Mouse (Mus musculus) megakaryocyte, adult 5-6 weeks (primary cell): ENCODE measurements around the gene Atcay. TPM values are rescaled to one million over a fixed set of nuclear protein-coding genes. Genes with fewer than 3 reads are reported as not detected.

Source experiments
- ATAC-seq: 2 replicates; pipeline ENCODE4 v1.8.0; 2016; ENCODE audit warnings: mild to moderate bottlenecking, inconsistent platforms; ENCODE audit not compliant: poor library complexity, severe bottlenecking
- total RNA-seq, 2 experiments: library from RNA; stranded (forward) in 1 of 2; stranded (reverse) in 1 of 2; fragments of 153-499, 151-499 nt in 1 of 2; fragments of 221-1000, 200-1000 nt in 1 of 2; gene quantifications; 2 replicates each; pipeline versions ENCODE4 v1.2.3 to v1.2.4; 2015 to 2017

Atcay gene
- total RNA-seq (2015) = not detected in 2 replicates
- not detected in 2 replicates for total RNA-seq (2017)

DNA sequence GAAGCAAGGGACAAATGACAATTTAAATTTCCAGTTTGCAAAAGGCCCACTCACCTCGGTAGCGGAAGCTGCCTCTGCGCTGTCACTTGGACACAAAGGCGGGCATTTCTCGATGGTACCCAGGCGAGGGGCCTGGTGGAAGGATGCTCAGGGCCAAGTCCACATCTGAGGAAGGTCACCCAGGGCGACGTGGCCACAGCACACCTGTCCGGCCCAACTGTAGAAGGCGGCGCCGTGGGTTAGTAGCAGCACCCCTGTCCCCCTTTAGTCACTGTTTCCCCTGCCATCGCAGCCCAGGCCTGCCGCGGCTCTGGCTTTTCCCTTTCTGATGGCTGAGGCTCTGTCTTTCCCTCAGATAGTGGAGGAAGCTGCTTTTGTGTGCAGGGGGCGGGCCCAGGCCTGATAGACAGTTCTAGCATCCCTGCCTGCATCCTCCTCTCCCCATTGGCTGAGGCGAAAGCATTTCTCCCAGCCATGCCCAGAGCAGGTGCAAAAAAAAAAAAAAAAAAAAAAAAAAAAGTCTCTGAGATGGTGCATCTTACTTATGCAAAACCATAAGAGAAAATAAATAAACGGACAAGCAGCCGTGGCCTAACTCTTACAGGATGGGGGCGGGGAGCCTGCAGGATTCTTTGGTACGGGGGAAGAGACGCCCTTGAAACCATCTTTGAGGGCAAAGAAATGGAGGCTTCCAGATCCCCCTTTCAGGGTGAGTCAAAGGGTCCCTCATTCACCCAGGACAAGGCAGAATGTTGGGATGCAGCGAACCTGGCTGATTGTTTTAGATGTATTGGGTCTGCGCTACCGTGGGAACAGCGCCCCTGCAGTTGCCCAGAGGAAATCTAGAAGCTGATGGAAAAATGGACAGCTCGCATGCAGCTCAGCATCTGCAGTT lies at the start of gene Atcay:
Gene Atcay, minus strand, starts transcription at position 396 of the 895 bp plus-strand sequence.
- ATAC-seq = no peak

DNA sequence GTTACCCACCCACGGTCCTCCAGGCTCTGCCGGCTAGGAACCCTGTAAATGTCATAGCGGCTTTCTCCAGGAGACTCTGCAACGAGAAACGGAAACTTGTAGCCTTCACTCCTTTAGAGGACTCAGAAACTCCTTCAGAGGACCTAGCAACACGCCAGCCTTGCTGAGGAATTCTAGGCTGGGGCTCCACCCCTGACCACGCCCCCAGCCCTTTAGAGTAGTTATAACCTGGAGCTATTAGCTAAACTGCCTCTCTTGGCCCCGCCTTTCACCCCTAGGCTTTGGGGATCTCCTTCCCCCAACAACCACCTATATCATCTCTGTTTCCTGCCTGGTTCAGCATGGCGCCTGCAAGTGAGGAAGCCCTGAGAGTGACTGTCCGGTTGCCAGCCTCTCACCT lies 48.9 kb upstream of the Atcay start:
- ATAC-seq = no peak

DNA sequence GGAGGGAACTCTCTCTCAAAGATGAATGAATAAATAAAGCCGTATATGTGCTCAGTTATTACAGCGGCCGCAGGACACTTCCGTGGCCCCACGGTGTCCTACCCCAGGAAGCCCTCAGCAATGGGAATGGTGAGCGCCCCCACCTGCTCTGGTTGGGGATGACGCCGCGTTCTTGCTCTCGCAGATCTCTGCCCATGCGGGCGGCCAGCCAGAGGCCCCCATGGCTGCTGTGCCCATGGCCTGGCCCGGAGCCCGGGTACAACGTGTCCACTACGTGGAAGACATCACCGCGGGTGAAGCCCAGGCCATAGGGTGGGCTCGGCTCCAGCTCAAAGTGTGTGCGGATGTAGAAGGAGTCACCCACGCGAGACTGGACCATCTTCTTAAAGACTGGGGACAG lies 47.0 kb upstream of the Atcay start:
- no peak for ATAC-seq

DNA sequence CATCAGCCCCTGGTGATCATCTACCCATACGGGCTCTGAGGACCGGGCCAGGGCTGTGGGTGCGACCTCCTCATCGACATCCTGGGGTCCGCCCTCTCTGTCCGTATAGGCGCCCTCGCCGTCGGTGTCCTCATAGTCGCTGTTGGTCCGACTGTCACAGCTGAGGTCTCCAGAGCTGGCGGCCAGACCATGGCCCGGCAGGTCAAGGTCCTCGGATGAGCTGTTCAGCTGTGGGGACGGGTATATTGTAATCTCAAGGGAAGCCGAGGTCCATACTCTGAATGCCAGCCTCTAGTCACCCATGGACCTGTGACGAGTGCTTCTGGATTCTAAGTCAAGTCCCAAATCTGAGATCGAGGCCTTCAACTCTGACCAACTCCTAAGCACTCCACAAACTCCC lies 43.2 kb upstream of the Atcay start:
- no peak for ATAC-seq

DNA sequence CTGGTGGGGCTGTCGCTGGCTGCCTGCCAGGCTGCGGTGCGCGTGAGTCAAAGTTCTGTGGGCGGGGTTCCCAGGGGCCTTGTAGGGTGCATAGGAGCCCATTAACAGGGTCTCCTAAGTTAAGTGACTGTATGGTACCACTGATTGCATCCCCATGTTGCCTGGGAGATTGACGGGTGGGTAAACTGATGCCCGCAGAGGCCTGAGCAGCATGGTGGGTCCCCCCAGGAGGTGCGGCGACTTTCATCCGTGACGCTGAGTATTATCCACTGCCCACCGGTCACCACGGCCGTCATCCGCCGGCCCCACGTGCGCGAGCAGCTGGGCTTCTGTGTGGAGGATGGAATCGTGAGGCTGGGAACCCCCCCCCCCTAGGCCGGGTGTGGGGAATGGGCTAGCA lies 41.7 kb upstream of the Atcay start:
- ATAC-seq = no peak

DNA sequence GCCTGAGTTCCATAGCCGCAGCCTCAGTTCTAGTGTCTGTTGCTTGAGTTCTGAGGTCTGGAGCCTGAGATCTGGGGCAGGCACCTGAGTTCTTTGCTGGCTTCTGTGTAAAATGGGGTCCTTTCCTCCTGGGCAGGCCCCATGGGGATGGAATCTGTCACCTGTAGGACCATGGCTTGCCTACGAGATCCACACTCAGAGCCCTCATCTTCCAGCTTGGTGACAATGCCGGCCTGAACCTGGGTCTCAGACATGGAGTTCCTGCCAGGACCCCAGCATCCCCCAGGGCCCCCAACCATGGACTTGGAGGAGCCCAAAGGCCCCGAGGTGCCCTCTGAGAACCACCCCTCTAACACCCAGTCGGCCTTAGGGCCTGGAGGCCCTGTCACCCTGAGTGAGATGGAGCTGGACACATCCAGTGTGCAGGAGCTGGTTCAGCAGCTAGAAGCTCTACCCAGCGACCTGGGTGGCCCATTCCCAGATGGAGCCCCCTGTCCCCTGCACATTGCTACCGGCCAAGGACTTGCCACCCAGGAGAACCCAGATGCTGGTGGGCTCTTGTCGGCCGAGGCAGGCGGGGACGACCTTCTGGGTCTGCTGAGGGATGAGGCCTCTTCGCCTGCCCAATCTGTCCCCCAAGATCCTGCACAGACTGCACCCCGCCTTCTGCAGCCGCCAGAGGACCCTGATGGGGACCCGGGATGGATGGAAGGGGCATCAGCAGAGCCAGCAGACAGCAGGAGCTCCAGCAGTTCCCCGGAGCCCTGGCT lies 38.2 kb upstream of the Atcay start:
- ATAC-seq = no peak

DNA sequence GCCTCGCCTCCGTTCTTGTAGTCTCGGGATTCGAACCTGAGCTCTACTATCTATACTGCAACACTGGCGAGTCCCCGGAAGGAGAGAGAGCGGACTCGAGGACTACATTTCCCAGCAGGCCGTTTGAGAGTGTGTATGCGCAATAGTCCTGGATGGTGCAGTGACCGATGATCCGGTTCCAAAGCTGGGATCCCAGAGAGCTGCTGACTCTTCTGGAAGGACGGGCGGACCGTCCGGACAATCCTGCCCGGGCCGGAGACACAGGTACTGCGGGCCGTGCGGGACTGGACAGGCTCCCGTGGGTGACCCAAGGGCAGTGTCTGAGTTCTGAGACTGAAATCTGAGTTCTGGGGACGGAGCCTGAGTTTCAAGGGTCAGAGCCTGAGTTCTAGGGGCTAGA lies 37.4 kb upstream of the Atcay start:
- peak; percentile 72 for ATAC-seq

DNA sequence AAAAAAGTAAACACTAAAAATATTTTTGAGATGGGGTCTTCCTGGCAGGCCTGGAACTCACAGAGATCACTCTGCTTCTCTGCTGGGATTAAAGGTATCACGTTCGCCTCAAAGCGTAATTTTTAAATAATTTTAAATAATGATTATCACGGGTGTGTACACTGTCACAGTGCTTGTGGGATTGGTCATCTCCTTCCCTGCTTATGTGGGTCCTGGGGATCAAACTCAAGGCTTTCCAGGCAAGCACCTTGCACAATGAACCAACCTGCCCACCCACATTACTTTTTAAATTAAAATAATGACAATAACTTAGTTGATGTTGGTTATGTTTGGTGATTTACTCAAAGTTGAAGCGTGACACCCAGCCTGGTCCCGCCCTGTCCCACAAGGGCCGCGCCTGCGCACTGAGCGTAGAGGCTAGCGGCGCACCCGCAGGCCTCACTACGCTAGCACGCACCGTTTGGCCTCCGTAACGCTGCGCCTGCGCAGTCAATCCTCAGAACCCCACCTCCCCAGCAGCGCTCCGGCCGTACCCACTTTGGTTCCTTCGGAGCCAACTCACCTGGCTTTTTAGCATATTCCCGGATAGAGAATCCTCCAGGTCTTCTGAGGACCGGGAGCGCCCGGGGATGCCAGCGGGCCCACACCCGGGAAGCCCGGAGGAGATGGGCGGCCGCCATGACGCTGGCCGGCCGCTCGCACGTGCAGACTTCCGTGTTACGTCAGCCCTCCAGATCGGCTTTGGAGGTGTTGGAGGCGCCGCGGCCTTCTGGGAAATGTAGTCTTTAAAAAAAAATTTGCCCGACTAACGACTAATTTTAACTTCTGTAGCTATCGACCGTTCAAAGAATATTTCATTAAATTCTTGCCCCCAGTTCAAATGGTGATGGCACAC lies 35.8 kb upstream of the Atcay start, which contains the start of the genes Mrpl54 and Apba3:
Gene Mrpl54, minus strand, starts transcription at position 724 of the 895 bp plus-strand sequence.
Gene Apba3, plus strand, starts transcription at position 750 of the 895 bp plus-strand sequence.
- peak; percentile 89 for ATAC-seq

DNA sequence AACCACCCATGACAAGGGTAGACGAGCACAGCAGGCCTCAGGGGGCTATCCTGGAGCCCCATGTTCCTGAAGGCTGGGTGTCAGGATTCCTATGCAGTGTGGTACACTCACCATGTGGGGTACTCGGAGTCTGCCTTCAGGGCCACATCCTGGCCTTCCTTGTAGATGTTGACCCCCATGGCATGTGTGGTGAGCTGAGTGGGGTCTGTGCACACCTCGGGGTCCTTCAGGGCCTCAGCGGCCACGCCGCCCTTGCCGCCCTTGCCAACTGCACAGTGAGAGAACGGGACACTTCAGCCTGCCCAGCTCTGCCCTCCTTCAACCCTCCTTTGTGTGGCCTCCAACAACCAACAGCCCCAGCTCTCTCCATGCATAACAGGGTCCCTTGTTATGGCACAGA lies 34.9 kb upstream of the Atcay start:
- no peak for ATAC-seq

DNA sequence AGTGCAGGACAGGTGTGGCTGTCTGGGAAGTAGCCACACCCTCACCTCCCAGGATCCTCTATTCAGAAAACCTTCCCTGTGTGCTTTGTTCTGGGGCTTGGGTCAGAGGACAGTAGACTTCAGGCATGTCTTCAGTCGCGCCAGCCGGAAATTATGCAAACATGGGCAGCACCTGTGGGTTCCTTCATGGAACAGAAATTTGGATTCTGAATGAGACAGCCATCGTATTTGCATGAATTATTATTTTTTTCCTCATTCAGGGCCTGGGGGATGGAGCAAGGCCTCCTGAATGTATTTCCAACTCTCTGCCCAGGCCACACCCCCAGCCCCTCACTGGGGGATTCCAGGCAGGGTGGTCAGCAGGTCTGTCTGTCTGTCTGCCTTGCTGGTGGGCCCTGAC lies 30.4 kb upstream of the Atcay start:
- no peak for ATAC-seq

DNA sequence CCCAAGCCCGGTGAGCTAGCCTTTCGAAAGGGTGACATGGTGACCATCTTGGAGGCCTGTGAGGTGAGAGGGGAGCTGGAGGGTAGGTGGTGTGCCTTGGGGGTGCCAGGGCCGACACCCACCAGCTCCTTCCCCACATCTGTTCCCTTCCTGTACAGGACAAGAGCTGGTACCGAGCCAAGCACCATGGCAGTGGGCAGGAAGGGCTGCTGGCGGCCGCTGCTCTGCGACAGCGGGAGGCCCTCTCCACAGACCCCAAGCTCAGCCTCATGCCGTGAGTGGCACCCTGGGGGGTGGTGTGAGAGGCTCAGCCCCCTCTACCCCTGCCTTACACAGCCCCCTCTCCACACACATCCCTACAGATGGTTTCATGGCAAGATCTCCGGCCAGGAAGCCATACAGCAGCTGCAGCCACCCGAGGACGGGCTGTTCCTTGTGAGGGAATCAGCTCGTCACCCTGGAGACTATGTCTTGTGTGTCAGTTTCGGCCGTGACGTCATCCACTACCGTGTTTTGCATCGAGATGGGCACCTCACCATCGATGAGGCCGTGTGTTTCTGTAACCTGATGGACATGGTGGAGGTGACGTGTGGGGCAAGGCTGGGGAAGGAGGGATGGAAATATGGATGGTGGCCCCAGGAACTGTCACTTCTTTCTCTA lies 28.7 kb upstream of the Atcay start:
- no peak for ATAC-seq

DNA sequence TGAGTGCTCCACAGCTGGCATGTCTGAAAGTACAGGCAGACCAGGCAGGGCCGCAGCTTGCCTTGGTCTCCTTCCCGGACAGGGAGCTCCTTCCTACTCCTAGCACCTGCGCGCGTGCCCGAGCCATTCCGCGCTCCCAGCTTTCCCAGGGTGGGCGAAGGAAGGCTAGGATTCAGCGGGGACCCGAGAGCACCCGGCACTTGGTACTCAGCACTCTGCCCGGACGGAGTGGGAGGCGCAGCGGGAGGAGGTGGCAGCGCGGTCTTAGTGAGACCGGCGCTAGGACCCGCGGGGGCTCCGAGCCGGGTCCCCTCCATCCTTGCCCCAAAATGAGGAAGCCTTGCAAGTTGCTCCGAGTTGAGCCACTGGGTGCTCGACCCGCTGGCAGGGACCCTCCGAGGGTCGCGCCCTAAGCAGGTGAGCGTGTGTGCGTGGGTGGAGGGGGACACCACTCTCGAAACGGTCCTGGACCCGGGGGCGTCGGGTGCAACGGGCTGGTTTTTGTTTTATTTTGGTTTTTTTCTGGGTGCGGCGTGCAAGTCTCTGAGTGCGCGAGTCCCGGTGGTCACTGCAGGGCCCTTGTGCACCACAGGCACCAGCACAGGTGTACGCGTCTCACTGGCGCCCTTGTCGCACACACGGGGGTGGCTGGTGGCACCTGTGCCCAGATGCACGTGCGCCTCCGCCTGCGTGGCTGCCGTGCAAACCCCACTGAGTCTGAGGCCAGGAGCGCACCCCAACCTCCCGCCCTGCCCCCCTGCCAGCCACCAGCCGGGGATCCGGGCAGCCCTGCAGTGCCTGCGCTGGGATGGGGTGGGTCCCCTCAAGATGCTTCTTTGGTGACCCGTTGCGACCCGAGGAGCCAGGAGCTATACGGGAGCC lies 26.8 kb upstream of the Atcay start:
- ATAC-seq = peak; percentile 53

DNA sequence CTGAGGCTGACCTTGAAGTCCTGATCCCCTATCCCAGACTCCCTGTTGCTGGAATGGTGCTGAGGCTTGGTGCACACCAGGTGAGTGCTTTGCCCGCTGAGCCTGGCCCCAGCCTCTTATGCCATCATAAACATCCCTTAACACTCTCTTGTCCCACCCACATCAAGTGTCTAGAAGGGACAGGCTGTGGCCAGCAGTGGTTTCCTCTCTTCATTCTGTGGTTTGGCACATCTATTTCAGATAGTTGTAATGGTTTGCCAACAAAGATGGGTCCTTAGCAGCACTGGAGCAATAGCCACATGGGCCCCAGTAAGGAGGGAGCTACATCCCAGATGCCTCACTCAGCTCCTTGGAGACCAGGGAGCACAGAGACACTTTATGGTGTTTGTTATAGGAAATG lies 24.3 kb upstream of the Atcay start:
- ATAC-seq = peak; percentile 33; the same call in 1 of the 2 replicates

DNA sequence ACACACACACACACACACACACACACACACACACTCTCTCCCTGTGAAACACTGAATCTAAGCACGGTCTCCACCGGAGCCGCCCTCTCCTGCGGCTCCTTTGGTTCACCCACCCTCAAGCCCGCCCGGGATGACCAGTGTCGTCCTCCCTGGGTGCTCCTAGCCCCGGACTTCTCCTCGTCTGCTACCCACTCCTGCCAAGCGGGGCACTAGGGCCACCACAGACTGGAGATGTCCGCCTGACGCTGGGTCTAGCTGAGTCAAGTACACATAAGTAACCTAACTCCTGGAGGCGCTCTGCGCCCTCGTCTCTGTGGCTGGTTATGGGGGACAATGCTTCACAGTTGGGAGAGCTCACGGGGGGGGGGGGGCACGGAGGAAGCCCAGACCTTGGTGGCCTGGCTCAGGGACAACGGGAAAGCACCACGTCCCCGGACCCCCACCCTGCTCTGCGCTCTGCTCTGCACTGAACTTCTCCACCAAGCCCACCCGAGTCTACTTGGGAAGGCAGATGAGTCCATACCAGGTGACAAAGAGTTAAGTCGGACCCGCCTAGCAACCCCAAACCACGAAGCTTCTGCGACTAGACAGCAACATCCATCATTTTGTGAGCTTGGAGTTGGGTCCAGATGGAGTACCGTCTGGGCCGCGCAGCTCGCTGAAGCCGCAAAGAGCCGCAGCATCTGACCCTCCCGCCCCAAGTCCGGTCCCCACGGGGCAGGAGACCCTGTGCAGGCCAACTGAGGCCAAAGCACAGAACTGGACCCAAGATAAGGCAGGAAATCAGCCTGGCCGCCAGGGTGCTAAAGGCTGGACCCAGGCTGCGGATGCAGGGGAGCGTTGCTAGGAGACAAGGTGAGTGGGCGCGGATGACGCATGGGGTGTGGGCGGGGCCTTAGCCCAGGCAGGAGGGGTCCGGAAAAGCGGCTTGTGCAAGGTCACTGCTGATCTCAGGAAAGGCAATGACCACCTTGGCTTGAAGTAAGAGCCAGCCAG lies 22.1 kb upstream of the Atcay start, which contains the start of gene Matk:
Gene Matk, plus strand, starts transcription at position 512 of the 996 bp plus-strand sequence.
- ATAC-seq = peak; percentile 47

DNA sequence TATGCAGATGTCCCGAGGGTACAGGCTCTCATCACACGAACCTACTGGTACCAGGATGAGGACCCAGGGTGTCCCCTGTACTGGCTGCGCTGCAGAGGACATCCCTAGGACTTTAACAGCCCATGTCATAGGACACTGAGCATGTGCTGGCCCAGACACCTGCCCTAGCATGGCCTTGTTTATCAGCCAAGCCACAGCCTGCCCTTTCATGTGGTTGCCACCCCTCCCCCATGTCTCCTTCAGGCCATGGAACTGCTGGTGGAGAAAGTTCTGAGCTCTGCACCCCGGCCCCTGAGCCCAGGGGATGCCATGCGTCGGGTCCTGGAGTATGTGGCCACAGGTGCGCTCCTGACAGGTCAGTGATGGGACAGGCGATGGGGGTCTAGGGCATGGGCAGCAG lies 18.8 kb upstream of the Atcay start:
- ATAC-seq = no peak

DNA sequence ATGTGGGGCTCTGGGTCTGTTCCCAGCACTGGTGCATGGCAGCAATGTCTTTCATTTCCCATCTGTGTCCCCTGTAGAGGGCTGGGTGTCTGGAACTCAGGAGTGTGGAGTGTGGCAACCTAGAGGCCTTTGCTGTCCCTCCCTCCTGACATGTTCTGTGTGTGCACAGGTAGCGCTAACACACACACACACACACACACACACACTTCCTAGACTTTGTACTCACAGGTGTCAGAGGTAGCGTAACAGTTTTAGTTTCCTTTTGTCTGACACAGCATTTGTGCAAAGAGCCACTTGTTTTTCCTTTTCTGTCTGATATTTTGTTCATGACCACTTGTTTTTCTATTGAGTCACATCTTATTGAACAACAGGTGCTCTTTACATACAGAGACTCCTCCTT lies 17.2 kb upstream of the Atcay start:
- ATAC-seq = no peak

DNA sequence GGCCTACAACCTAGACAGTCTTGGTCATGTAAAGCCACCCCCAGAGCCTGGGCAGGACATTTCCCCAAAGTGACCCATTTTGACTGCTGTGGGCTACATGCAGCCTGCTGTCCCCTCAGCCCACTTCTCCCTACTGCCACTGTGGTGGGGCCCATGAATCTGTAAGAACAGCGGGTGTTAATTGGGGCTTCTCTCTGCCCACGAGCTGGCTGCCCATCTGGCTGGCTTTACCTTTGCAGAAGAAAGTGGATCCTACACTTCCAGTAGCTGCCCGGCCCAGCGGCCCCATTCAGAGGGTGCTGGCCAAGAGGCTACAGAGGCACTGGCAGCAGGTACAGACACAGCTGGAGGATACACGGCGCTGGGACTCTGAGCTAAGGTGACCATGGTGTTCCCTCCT lies 14.5 kb upstream of the Atcay start:
- no peak for ATAC-seq

DNA sequence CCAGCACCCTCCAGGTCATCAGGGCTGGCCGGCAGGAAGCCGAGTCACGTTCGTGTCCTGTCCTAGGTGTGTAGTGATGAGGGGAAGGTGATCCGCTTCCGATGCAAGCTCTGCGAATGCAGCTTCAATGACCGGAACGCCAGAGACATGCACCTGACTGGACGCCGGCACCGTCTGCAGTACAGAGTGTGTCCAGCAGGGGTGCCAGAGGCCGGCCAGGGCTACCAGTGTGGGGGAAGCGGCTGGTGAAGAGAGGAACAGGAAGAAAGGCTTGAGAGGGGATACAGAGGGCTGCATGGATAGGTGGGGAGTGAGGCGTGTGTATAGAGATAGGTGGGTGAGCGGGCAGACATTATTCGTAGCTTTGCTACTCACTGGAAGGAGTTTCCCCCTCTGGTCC lies 14.0 kb upstream of the Atcay start:
- peak; percentile 98 for ATAC-seq
